ENCODE assay signal across 29 mouse cellular contexts in genomic region chr4:99712583-99713183, GRCm38 (mm10). TPM values are rescaled to one million over a fixed set of nuclear protein-coding genes. Genes with fewer than 3 reads are reported as not detected.
DNase-seq lines count a peak whose midpoint lies in the region.
"Had no signal": no experiment of that assay in that cellular context is flagged by ENCODE, and none has a peak within 500 bp of the region (broad histone marks: within the 10 kb centered on the region; RNA-seq: fewer than 3 reads in every experiment).

No protein-coding gene starts in this region.

- 74% methylated on average over 6 of the region's 6 CpGs for WGBS in heart, embryonic 10.5 days

- peak; percentile 81 for DNase-seq in heart, adult 11 months
- no peak for DNase-seq in heart, embryonic 10.5 days (ENCODE audit: low spot score)
- DNase-seq in brain, adult 2 months (ENCODE audit: low read depth, low spot score), result peak; percentile 97
- peak; percentile 89 for DNase-seq in cerebellum, adult 8-10 months
- peak; percentile 89 for DNase-seq in cerebellum, postnatal 25 days
- no peak for DNase-seq in thymus, postnatal 0 days (ENCODE audit: low spot score)
- no peak for DNase-seq in spleen, postnatal 4 days (ENCODE audit: low spot score in 2 of 2)
- DNase-seq in embryo, embryonic 10 days (ENCODE audit: low spot score), result no peak
- DNase-seq: adrenal gland, postnatal 10 days; gastrocnemius, postnatal 14 days; heart, adult 18-20 months; heart, postnatal 4 days; kidney, adult 8-10 months; kidney, postnatal 4 days; liver, embryonic 13.5 days; lung, adult 18-20 months; lung, postnatal 4 days; spleen, adult 18-20 months had no signal

- H3K27ac ChIP-seq in heart, embryonic 10.5 days, result no peak overlapping the region
- H3K27ac ChIP-seq: forebrain, embryonic 13.5 days; hindbrain, embryonic 13.5 days; kidney, postnatal 0 days; limb, embryonic 10.5 days; limb, embryonic 15.5 days; liver, embryonic 13.5 days; midbrain, embryonic 12.5 days; stomach, postnatal 0 days had no signal

- no peak overlapping the region for H3K4me3 ChIP-seq in heart, embryonic 10.5 days
- H3K4me3 ChIP-seq: forebrain, embryonic 13.5 days; heart, embryonic 12.5 days; hindbrain, embryonic 13.5 days; limb, embryonic 10.5 days; limb, embryonic 15.5 days; liver, embryonic 13.5 days; megakaryocyte, embryonic 14.5 days; midbrain, embryonic 12.5 days had no signal

- H3K36me3 ChIP-seq in heart, embryonic 10.5 days, result no peaks in the 10 kb centered on the region
- H3K36me3 ChIP-seq: heart, embryonic 12.5 days; hindbrain, embryonic 13.5 days; limb, embryonic 10.5 days; limb, embryonic 15.5 days; liver, embryonic 13.5 days; midbrain, embryonic 12.5 days had no signal

- H3K4me1 ChIP-seq in heart, embryonic 10.5 days, result peaks cover 11% of the 10 kb centered on the region; the same call in 1 of the 2 replicates
- H3K4me1 ChIP-seq: limb, embryonic 15.5 days had no signal

- no peaks in the 10 kb centered on the region for H3K27me3 ChIP-seq in heart, embryonic 10.5 days (ENCODE audit: insufficient read depth, poor library complexity, severe bottlenecking)
- H3K27me3 ChIP-seq: forebrain, embryonic 13.5 days; heart, embryonic 12.5 days; hindbrain, embryonic 13.5 days; limb, embryonic 15.5 days; liver, embryonic 13.5 days had no signal

- H3K9me3 ChIP-seq in heart, embryonic 10.5 days, result no peaks in the 10 kb centered on the region
- H3K9me3 ChIP-seq: forebrain, embryonic 13.5 days; heart, embryonic 12.5 days; hindbrain, embryonic 13.5 days; limb, embryonic 10.5 days; limb, embryonic 15.5 days; liver, embryonic 13.5 days; megakaryocyte, embryonic 14.5 days; midbrain, embryonic 12.5 days had no signal

RNA-seq across cellular contexts. Expression of gene Alg6, which starts 2.8 kb away (rescaled TPM):
- polyA plus RNA-seq in heart, embryonic 10.5 days (2016; fragmentation: Nextera tagmentation; extraction: Ambion mirVana), result 13.2 and 16.2 TPM in 2 replicates
- polyA plus RNA-seq in thymus, postnatal 0 days (2015; fragmentation: Nextera tagmentation; extraction: Ambion mirVana), result 11.3 and 12.1 TPM in 2 replicates

RNA-seq across cellular contexts. Expression of gene Foxd3, which starts 56.6 kb away (rescaled TPM):
- 0.18 TPM in 1 of 2 replicates, not detected in the other for polyA plus RNA-seq in heart, embryonic 10.5 days (2016; fragmentation: Nextera tagmentation; extraction: Ambion mirVana)
- 0.05 TPM in 1 of 2 replicates, not detected in the other for polyA plus RNA-seq in thymus, postnatal 0 days (2015; fragmentation: Nextera tagmentation; extraction: Ambion mirVana)
- polyA plus RNA-seq: CD4-positive, CD25-positive, alpha-beta regulatory T cell, adult 4 months; forebrain, embryonic 13.5 days; heart, embryonic 12.5 days; heart, postnatal 0 days; liver, embryonic 13.5 days had no signal

Comparison
In these comparisons a context has a peak if more than half of its experiments do, and no peak if none do; other contexts are left out.
1. DNase-seq: peak in heart, adult 11 months (single experiment), brain, adult 2 months (single experiment), cerebellum, adult 8-10 months (single experiment) and cerebellum, postnatal 25 days (2 of 2); none in heart, embryonic 10.5 days (single experiment), thymus, postnatal 0 days (single experiment), spleen, postnatal 4 days (0 of 2) and embryo, embryonic 10 days (single experiment).